Mouse (Mus musculus) kidney, adult 10 weeks (tissue): ENCODE data around the gene Tnrc6c. TPM values are rescaled to one million over a fixed set of nuclear protein-coding genes. Genes with fewer than 3 reads are reported as not detected.

Experiments used
- polyA plus RNA-seq: library from polyadenylated mRNA; stranded (reverse); fragments of 350-450 nt; fragmentation: Illumina TruSeq; extraction: RNeasy Lipid Tissue Mini Kit (QIAGEN cat#74804); gene quantifications from one replicate; pipeline ENCODE4 v1.2.3, GENCODE M21; 2014; ENCODE audit warnings: low read depth, low replicate concordance

Tnrc6c gene
- 4.9 TPM for polyA plus RNA-seq

DNA sequence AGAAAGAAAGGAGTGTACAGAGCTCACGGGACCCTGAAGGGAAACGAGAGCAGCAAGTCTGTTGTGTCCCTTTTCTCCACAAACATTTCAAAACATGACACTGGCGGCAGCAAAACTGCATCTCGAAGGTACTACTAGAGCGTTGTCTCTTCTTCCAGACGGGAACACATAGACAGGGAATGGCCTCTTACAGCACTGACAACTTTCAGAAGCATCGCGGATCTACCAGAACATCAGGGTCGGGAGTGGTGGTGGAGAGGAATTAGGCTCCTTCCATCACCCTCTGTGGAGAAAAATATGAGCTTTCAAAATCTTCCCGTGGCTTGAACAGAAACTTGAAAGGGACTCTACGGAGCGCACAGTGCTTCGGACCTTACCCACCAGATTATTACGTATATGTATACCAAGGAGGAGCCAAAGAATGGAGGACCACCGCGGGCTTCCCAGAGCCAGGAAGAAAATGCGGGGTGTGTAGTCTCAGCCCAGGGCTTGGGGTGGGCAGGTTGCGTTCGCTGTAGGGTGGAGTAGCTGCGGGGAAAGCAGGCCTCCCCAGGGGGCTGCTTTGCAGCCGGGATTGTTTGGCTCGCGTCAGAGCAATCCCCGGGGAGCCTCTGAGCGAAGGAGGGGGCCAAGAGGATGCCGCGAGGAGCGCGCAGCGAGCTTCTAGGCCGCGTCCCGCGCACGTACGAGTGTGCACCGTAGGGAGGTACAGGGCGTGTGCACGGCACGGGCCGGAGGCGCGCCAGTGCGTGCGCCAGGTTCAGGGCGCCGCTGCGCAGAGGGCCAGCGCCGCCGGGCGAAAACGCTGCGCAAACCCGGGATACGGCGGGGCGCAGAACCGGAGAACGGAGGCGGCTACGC lies at the start of gene Tnrc6c:
Gene Tnrc6c (plus strand): TSS at position 799 of the 861 bp plus-strand sequence.

DNA sequence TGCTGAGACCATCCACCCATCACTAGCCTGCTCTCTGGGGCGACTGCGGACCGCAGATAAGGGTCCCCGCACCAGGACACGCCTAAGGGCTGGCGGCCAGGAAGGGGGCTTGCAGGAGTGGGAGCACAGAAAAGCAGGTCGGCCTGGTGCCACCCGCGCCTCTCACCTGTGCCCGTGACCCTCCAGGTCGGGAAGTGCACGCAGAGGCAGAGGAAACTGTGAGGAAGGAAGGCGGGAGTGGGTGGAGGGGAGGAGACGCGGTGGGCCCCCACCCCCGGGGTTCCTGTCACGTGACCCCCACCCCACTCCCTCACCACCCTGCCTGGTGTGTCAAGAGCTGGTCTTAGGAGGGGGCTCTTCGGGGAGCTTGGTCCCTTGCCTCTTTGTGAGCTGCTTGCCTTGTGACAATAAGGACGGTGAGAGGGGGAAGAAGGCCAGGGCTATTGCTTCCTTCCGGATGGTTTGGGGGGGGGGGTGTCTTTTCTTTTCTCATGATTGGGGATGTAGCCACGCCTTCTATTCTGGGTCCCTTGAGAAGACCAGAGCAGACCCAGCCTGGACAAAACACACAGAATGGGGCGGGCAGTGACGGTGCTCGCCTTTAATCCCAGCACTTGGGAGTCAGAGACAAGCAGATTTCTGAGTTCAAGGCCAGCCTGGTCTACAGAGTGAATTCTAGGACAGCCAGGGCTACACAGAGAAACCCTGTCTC lies 128.1 kb downstream of the Tnrc6c start, which contains the start of the genes Tmc8 and Tmc6:
Gene Tmc8 (plus strand): TSS at position 84 of the 712 bp plus-strand sequence.
Gene Tmc6 (minus strand): TSS at position 206 of the 712 bp plus-strand sequence.

DNA sequence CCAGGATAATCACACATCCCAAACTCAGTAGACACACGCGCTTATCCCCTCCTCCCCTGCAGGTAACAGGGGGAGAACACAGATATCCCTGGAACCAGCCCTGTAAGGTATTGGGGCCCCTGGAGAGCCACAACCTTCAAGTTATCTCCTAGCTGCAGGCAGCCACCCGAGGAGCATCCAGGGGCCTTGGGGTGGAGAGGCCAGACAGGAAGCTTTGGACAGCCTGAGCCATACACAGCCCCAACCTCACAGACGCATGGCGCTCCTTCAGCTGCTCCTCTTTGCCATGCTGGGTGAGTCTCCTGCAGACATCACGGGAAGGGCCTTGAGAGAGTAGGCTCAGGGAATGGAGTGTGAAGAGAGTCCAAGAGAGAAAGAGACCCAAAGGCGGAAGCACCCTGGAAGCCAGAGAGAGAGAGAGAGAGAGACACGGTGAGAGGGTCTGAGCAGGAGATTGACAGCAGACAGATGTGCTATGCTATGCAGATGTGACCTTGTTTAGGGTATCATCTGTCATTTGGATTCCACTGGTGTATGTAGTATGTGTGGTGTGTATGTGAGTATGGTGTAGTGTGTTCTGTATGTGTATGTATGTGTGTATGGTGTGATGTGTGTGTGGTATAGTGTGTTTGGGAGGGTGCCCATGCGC lies 143.5 kb downstream of the Tnrc6c start, which contains the start of gene 6030468B19Rik:
Gene 6030468B19Rik (plus strand): TSS at position 150 of the 649 bp plus-strand sequence.

DNA sequence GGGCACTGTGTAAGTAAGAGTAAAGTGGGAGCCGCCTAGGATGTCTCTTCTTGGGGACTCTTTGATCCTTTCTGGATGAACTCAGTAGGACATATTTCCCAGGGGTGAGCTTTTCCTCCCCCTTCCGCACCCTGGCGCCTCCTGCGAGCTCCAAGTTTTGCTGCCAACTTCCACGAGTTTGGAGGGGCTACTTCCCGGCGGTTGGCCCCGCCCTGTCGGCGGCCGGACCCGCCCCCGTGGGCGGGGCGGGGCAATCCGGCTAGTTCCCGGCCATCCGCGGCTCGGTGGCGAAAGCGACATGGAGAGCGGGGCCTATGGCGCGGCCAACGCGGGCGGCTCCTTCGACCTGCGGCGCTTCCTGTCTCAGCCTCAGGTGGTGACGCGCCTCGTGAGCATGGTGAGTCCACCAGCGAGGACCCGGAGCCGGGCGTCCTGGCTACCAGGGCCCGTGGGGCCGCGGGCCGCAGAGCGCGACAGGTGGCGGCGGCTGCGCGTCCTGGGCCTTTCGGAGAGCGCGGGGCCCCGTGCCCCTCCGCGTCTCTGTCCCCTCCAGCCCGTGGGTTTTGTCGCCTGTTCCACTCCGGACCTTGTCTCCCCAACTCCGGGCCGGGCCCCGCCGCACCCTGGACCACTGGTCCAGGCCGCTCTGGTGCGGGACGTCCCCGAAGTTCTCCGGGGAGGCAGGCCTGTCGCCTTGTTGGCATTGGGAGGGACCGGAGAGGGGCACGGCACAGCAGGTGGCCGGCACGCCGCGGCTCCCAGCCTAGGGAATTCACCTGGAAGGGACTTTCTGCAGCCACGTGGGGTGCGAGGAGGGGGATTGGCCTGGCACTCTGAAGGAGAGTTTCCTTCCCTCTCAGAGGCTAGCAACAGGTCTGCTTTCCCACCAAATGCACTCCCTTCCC lies 155.6 kb downstream of the Tnrc6c start, which contains the start of the genes Gm20708 and Syngr2:
Gene Gm20708 (plus strand): TSS at position 262 of the 905 bp plus-strand sequence.
Gene Syngr2 (plus strand): TSS at position 262 of the 905 bp plus-strand sequence.

Other genes starting within 250 kb of the Tnrc6c start
- not detected for gene Gm11733, start 169.9 kb upstream of the Tnrc6c start, polyA plus RNA-seq
- not detected for gene Tmc8, start 127.8 kb downstream of the Tnrc6c start, polyA plus RNA-seq
- 0.93 TPM for gene Tmc6, start 127.9 kb downstream of the Tnrc6c start, polyA plus RNA-seq
- gene 6030468B19Rik, start 143.4 kb downstream of the Tnrc6c start, polyA plus RNA-seq: not detected
- 20.1 TPM for gene Gm20708, start 155.4 kb downstream of the Tnrc6c start, polyA plus RNA-seq
- 5.9 TPM for gene Syngr2, start 155.4 kb downstream of the Tnrc6c start, polyA plus RNA-seq
- gene Afmid, start 171.6 kb downstream of the Tnrc6c start, polyA plus RNA-seq: 7.1 TPM
- gene Tk1, start 171.8 kb downstream of the Tnrc6c start, polyA plus RNA-seq: not detected
- 0.57 TPM for gene Birc5, start 195.0 kb downstream of the Tnrc6c start, polyA plus RNA-seq
- not detected for gene Tmem235, start 206.5 kb downstream of the Tnrc6c start, polyA plus RNA-seq
- gene Tha1, start 219.2 kb downstream of the Tnrc6c start, polyA plus RNA-seq: 0.24 TPM